Mouse (Mus musculus): ENCODE results near the gene Rps6ka1.
A peak's percentile ranks its signal among the peaks of the same experiment; 100 is the strongest.

Rps6ka1 gene

GRCm38 (mm10) chr4:133804401-133805263, 83.0 kb downstream of the Rps6ka1 start:
- DNase-seq (ENCODE audit: low read depth, low spot score) = peak; percentile 93
- Histone ChIP-seq H3K27me3 (ENCODE audit: control insufficient read depth, insufficient read depth, low read length, poor library complexity, severe bottlenecking) (no peaks in the 10 kb centered on the region), H3K36me3 (ENCODE audit: control insufficient read depth, insufficient read depth, low read length, poor library complexity, severe bottlenecking) (no peaks in the 10 kb centered on the region)

GRCm38 (mm10) chr4:133800589-133800988, 87.0 kb downstream of the Rps6ka1 start:
- Histone ChIP-seq H3K27me3 (ENCODE audit: control insufficient read depth, insufficient read depth, low read length, poor library complexity, severe bottlenecking) (no peaks in the 10 kb centered on the region), H3K36me3 (ENCODE audit: control insufficient read depth, insufficient read depth, low read length, poor library complexity, severe bottlenecking) (no peaks in the 10 kb centered on the region)
- peak; percentile 52 for DNase-seq (ENCODE audit: low read depth, low spot score)
